Mouse (Mus musculus) CD8-positive naive resting alpha-beta T cell, adult 2 months (primary cell): ENCODE data around the gene Tshz2.

Source experiments
- DNase-seq, 2 experiments: peaks; one replicate each; pipeline ENCODE4 v3.0.0; 2022; ENCODE audit warnings: low read depth in 2 of 2, low spot score in 2 of 2

The Tshz2 gene

DNA sequence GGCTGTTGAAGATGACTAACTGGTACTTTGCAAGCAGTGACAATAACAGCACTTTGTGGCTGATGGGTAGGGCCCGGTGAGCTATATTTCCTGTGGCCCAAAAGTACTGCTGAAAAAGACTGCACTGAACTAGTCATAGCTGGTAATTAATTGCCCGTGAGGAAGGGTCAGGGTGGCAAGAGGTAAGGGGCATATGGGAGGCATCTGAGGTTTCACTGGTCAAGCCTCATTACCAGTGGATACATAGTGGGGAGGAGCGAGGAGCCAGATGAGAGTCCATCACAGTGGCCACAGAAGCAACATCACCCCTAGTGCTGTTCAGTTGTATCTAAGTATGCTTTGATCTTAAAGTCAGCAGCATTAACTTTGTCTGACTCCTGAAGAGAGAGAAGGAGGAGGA lies 2.7 kb upstream of the Tshz2 start:
- DNase-seq, result no peak

- no peak for DNase-seq
Measured at GRCm38 (mm10) chr2:169633491-169634289, 877 bp downstream of the Tshz2 start.

DNA sequence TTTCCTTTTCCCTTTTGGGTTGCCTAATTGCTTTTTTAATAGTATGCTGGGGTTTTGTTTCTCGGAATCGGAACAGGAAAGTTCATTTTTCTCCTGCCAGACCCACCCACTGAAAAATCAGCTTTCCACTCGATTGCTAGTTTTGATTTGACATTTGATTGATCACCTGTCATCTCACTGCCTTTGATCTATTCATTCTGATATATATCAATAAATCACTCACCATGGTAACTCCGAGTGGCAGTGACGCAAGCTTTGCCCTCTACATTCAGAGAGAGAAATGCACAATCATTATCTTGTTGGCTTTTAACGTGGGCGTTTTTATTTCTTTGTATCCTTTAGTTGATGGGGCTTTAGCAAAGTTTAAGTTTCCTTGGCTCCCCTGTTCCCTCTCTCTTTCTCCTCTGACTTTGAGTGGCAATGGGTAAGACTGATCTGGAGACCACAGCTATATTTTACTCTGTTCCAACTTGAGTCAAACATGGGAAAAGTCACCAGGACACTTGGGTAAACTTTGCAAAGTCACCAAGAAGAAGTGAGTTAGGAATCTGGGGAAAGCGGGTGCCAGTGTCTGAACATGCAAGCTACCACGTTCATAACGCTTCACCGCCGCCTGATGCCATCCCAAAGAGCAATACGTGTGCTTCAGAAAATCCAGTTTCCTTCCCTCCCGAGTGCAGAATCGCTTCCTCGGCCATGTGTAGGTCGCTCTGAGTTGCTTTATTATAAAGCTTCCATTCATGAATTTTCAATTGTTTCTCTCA lies 2.0 kb downstream of the Tshz2 start:
- DNase-seq, result no peak

DNA sequence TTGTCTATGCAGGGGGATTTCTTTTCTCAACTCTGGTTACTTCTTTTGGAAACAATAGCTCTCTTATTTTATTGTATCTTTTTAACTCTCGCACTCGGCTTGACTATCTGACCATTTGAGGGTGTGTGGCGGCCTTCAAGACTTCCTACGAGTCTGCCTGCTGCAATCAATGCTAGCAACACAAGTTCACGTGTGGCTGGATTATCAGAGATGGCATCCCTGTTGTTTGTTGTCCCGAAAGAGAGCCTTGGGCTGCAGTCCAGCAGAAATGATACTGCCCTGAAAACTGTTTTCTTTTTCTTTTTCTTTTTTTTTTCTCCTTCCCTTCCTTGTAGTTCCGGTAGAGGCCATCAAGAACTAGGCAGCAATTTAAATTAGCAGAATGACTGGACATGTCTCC lies 2.6 kb downstream of the Tshz2 start:
- DNase-seq, result no peak

DNA sequence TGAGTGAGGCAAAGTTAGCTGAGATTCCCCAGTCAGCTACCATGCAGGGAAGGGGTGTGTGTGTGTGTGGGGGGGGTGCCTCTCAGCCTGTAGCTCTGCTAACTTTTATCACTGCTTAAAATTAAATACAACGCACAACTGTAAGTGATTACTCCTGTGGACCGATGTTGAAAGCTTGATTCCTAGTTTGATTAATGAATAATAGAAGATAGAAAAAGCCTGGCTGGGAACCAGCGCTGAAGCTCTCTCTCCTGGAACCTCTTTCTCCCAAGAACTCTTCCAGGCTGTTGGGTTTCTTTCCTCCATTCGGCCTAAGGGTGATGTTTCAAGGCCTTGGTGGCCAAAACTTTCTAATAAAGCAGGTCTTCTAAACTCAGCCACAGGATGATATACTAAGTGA lies 3.6 kb downstream of the Tshz2 start:
- DNase-seq, result no peak

GRCm38 (mm10) chr2:169641547-169641946 lies 8.7 kb downstream of the Tshz2 start:
- DNase-seq, result no peak

DNA sequence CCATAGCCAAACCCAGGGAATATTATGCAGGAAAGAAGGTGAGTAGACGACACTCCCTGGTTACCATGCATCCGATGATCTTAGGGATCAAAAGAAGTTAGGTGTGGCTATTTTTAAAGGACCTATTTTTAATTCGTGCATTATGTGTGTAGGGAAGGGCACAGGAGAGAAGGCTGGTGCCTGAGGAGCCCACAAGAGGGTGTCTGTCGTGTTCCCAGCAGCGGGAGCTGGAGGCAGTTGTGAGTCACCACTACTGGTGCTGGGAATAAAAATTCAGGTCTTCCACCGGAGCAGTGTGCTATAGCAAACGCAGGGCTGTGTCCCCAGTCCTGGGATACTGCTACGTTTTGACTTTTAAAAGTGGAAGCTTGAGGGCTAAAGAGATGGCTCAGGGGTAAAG lies 9.6 kb downstream of the Tshz2 start:
- no peak for DNase-seq

DNA sequence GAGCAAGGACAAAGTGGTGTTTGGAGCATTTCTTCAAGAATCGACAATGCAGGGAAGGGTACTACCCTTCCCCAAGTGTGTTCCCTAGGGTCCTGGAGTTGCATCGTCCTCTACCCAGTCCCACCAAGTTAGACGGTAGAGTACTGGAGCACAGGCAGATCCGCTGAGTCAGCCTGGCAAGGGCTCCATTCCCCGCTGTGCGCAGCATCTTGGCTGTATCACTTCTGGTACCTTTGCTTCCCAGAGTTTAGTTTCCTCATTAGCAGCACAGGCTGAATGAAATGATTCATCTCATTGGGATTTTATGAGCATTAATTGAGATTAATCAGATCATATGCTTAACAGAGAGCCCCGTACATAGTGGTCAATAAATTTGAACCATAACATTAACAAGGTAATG lies 14.3 kb downstream of the Tshz2 start:
- DNase-seq, result no peak

- no peak for DNase-seq
Measured at GRCm38 (mm10) chr2:169649262-169649885, 16.6 kb downstream of the Tshz2 start.

- DNase-seq, result no peak
Measured at GRCm38 (mm10) chr2:169653282-169653681, 20.5 kb downstream of the Tshz2 start.

DNA sequence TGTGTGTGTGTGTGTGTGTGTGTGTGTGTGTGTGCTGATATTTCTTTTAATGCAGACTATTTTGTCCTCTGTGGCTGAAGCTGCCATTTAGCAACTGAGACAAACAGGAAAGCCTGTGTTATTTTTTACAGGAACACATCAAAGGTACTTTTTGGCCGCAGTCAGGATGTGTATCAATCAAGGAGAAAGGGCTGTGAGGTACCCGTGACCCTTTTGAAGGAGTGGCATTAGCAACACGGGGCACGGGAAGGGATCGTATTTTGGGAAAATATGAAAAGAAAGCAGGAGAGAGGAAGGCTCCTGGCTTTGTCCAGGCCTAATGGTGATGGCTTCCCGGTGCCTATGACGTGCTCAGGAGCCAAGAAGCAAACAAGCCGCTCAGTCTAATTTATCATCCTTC lies 31.0 kb downstream of the Tshz2 start:
- DNase-seq, result no peak

GRCm38 (mm10) chr2:169671264-169671663 lies 38.5 kb downstream of the Tshz2 start:
- no peak for DNase-seq

GRCm38 (mm10) chr2:169673786-169674185 lies 41.0 kb downstream of the Tshz2 start:
- no peak for DNase-seq

- DNase-seq, result no peak
Measured at GRCm38 (mm10) chr2:169674209-169674608, 41.4 kb downstream of the Tshz2 start.

GRCm38 (mm10) chr2:169679264-169679663 lies 46.5 kb downstream of the Tshz2 start:
- no peak for DNase-seq

GRCm38 (mm10) chr2:169679951-169680350 lies 47.1 kb downstream of the Tshz2 start:
- DNase-seq, result no peak

GRCm38 (mm10) chr2:169685260-169685659 lies 52.4 kb downstream of the Tshz2 start:
- DNase-seq, result no peak

GRCm38 (mm10) chr2:169685747-169686146 lies 52.9 kb downstream of the Tshz2 start:
- DNase-seq, result no peak

DNA sequence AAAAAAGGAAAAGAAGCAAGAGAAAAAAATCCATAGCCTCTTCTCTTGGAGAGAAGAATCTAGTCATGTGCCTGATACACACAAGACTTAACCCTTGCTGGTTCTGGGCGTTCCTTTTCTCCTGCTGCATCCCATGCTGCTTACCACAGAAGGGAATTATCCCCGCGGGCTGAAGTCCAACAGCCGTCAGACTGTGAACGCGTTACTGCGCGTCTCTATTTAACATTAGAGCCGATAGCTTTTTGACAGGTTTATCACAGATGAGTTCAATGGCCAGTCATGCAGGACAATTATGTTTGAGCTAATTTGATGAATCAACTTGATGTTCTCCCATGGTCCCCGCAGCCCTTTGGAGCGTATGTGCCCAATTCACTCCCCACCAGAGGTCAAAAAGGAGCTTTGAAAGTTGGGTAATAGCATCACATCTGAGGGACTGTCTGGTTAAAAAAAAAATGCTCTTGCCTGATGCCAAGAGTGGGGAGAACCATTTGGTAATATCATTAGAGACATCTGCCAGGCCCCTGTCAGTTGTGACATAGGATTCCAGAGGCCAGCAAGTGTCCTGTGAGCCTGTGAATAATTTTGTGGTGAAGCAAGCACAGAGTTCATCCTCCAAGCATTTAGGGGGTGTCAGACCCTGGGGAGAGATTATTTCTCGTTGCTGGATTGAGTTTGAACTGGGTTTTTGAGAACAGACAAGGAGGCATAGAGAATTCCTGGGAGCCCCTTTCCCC lies 54.1 kb downstream of the Tshz2 start:
- DNase-seq, result no peak

DNA sequence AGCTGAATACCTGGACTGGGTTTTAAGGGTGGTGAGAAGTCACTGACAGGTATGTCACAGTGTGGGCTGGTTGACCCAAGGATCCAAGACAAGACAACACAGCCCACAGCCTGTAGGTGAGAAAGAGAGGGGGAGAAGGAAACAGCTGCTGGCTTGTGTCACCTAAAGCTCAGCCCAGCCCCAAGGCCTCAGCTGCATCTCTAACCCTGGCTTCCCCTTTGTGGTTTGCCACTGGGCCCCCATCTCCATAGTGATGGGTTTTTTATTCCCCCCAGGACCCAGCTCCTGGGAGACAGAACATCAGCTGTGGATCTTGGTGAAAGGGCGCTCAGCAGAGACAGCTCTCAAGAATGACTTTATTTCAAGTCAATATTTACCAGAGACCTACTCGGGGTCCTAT lies 57.2 kb downstream of the Tshz2 start:
- no peak for DNase-seq

- no peak for DNase-seq
Measured at GRCm38 (mm10) chr2:169694494-169694893, 61.7 kb downstream of the Tshz2 start.
